Mouse (Mus musculus) lung, adult 2 months (tissue): Measurements from ENCODE around the gene Traf3ip3.

Experiments
- CTCF ChIP-seq: fragments of 200-500 bp; IDR thresholded peaks from 2 replicates; pipeline ENCODE4 v1.5.1; 2011; ENCODE audit warnings: mild to moderate bottlenecking, low read length, control low read depth; ENCODE audit not compliant: insufficient read depth
- POLR2A ChIP-seq: fragments of 200-500 bp; IDR thresholded peaks from 2 replicates; pipeline ENCODE4 v1.6.1; 2011; ENCODE audit warnings: low read depth, mild to moderate bottlenecking, control low read depth, low read length, borderline replicate concordance; ENCODE audit errors: extremely low read depth

- no peak for TF ChIP-seq POLR2A
- no peak for TF ChIP-seq CTCF
These were observed 52.3 kb downstream of the Traf3ip3 start for GRCm38 (mm10) chr1:193149231-193149630.
